Mouse (Mus musculus) kidney, adult 2 months (tissue): ENCODE measurements around the gene Oard1.

ENCODE experiments used
- CTCF ChIP-seq: fragments of 200-500 bp; conservative IDR thresholded peaks from 2 replicates; pipeline ENCODE4 v1.5.1; 2011; ENCODE audit warnings: low read depth, mild to moderate bottlenecking, control low read depth, low read length, moderate library complexity, mixed read lengths; ENCODE audit not compliant: insufficient read depth, insufficient read length
- POLR2A ChIP-seq: fragments of 200-500 bp; IDR thresholded peaks from one replicate; pipeline ENCODE4 v1.6.1; 2011; ENCODE audit warnings: low read depth, low read length, control low read depth

DNA sequence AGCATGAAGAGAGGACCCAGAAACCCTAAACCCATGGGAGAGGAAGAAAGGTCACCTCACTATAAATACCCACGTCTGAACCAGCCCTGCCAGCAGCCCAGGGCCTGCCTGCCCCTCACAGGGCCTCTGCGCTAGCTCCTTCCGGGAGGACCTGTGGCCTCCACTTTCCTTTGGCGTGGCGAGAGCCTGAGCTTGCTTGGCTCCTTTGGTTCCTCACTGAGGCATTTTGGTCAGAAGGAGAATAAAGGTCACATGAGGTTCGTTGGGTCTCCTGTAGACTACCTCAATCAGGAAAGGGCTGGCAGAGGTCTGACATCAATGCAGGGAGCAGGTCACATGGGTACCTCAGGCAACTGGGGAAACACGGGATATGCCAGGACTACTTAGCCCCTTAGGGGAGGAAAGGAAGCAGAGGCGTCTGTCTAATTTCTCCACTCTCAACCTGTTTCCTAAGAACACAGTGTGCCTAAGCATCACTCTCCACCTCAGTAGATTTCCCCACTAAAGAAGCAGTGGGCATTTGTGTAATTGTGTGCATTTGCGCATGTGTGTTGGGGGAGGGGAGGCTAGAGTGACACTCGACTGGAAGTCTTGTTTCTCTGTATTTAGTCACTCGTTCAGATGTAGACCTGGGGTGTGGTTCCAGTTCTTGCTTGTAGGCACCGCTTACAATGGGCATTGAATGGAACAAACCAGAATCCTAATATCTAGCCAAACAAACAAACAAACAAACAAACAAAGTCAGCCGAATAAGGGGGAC is 17.4 kb downstream of the Oard1 start:
- TF ChIP-seq POLR2A (no peak), CTCF (no peak)
